Mouse (Mus musculus) midbrain, embryonic 16.5 days (tissue): ENCODE results near the gene Hbq1b. TPM values are rescaled to one million over a fixed set of nuclear protein-coding genes. Genes with fewer than 3 reads are reported as not detected.
"Not testable (repeated sequence)": the region's sequence is repeated elsewhere in the genome, so short reads cannot be mapped to it uniquely, and the experiment has no call there.

Experiments used
- ATAC-seq: fragments of 200-750 bp; cut with Nextera tagmentation; 2 replicates; pipeline ENCODE4 v1.8.0; 2017; ENCODE audit warnings: moderate TSS enrichment
- H3K27ac ChIP-seq: fragments of 300-500 bp; sonication (generic); 2 replicates; pipeline ENCODE4 v1.5.1; 2014; ENCODE audit warnings: mild to moderate bottlenecking, low read length, mixed read lengths
- H3K27me3 ChIP-seq: fragments of 300-500 bp; sonication (generic); 2 replicates; pipeline ENCODE4 v1.6.1; 2014; ENCODE audit warnings: low read depth, low read length, mixed read lengths; ENCODE audit not compliant: control insufficient read depth, insufficient read depth
- H3K36me3 ChIP-seq: fragments of 300-500 bp; sonication (generic); 2 replicates; pipeline ENCODE4 v1.6.1; 2014; ENCODE audit warnings: mild to moderate bottlenecking, low read length, moderate library complexity, mixed read lengths; ENCODE audit not compliant: control insufficient read depth, insufficient read depth
- H3K4me1 ChIP-seq: fragments of 300-500 bp; sonication (generic); 2 replicates; pipeline ENCODE4 v1.6.1; 2014; ENCODE audit warnings: mild to moderate bottlenecking, low read length, mixed read lengths; ENCODE audit not compliant: control insufficient read depth, insufficient read depth
- H3K4me2 ChIP-seq: fragments of 300-500 bp; sonication (generic); 2 replicates; pipeline ENCODE4 v1.6.1; 2014; ENCODE audit warnings: mild to moderate bottlenecking, low read length, mixed read lengths
- H3K4me3 ChIP-seq: fragments of 300-500 bp; sonication (generic); 2 replicates; pipeline ENCODE4 v1.5.1; 2014; ENCODE audit warnings: low read depth, mild to moderate bottlenecking, low read length, moderate library complexity, mixed read lengths
- H3K9ac ChIP-seq: fragments of 300-500 bp; sonication (generic); 2 replicates; pipeline ENCODE4 v1.6.1; 2014; ENCODE audit warnings: low read depth, low read length, mixed read lengths
- H3K9me3 ChIP-seq: fragments of 300-500 bp; sonication (generic); replicated peaks from 2 replicates; pipeline ENCODE4 v1.6.1; 2014; ENCODE audit warnings: mild to moderate bottlenecking, low read length, mixed read lengths; ENCODE audit not compliant: control insufficient read depth, poor library complexity, severe bottlenecking
- WGBS: fragments of 180-500 bp; shearing (Covaris S2); extraction: QIAGEN DNeasy Blood & Tissue Kit; methylation state at CpG from one replicate; pipeline ENCODE4 v1.1.7; 2014; 5-methylcytosine and 5-hydroxymethylcytosine counted together
- polyA plus RNA-seq: library from polyadenylated mRNA; unstranded; fragments of >200 nt; fragmentation: Nextera tagmentation; extraction: Ambion mirVana; gene quantifications from 2 replicates; pipeline ENCODE4 v1.2.1, GENCODE M21; 2015

The Hbq1b gene
- polyA plus RNA-seq, 1 experiment from 2014 or later = 1.5 TPM

GRCm38 (mm10) chr11:32277736-32278457 is 8.9 kb upstream of the Hbq1b start:
- Histone ChIP-seq H3K4me1 (no peaks in the 10 kb centered on the region), H3K27me3 (no peaks in the 10 kb centered on the region), H3K27ac (no peak overlapping the region), H3K36me3 (no peaks in the 10 kb centered on the region), H3K4me2 (no peak overlapping the region), H3K9ac (no peak overlapping the region), H3K4me3 (no peak overlapping the region), H3K9me3 (no peaks in the 10 kb centered on the region)
- no peak for ATAC-seq
- WGBS = 75% methylated on average over 21 of the region's 21 CpGs

GRCm38 (mm10) chr11:32278458-32278957 is 8.3 kb upstream of the Hbq1b start:
- no peak overlapping the region for H3K4me3 ChIP-seq
- H3K9ac ChIP-seq = no peak overlapping the region
- H3K9me3 ChIP-seq = no peaks in the 10 kb centered on the region
- no peak overlapping the region for H3K4me2 ChIP-seq
- no peak overlapping the region for H3K27ac ChIP-seq
- no peaks in the 10 kb centered on the region for H3K27me3 ChIP-seq
- H3K4me1 ChIP-seq = no peaks in the 10 kb centered on the region
- no peaks in the 10 kb centered on the region for H3K36me3 ChIP-seq
- WGBS = 85% methylated on average over 12 of the region's 12 CpGs
- ATAC-seq = no peak

- 79% methylated on average over 2 of the region's 2 CpGs for WGBS
- no peak for ATAC-seq
- no peaks in the 10 kb centered on the region for H3K4me1 ChIP-seq
Observed at GRCm38 (mm10) chr11:32280646-32281045, 6.1 kb upstream of the Hbq1b start.

GRCm38 (mm10) chr11:32281416-32282144 is 5.2 kb upstream of the Hbq1b start:
- no peak overlapping the region for H3K9ac ChIP-seq
- no peak overlapping the region for H3K4me3 ChIP-seq
- WGBS = 68% methylated on average over 1 of the region's 1 CpGs
- no peaks in the 10 kb centered on the region for H3K9me3 ChIP-seq
- H3K4me2 ChIP-seq = no peak overlapping the region
- H3K4me1 ChIP-seq = no peaks in the 10 kb centered on the region
- H3K27ac ChIP-seq = no peak overlapping the region
- no peaks in the 10 kb centered on the region for H3K36me3 ChIP-seq
- ATAC-seq = no peak
- no peaks in the 10 kb centered on the region for H3K27me3 ChIP-seq

More at GRCm38 (mm10) chr11:32280646-32281045, 6.1 kb upstream of the Hbq1b start:
- H3K9me3 ChIP-seq = no peaks in the 10 kb centered on the region
- H3K4me3 ChIP-seq = no peak overlapping the region
- no peaks in the 10 kb centered on the region for H3K27me3 ChIP-seq
- H3K36me3 ChIP-seq = no peaks in the 10 kb centered on the region
- H3K27ac ChIP-seq = no peak overlapping the region
- no peak overlapping the region for H3K4me2 ChIP-seq
- no peak overlapping the region for H3K9ac ChIP-seq

GRCm38 (mm10) chr11:32283091-32283777 is 3.5 kb upstream of the Hbq1b start, which contains the start of gene Hba-a1:
TSS of gene Hba-a1 (plus strand) at chr11:32283511.
- H3K27me3 ChIP-seq, H3K27ac ChIP-seq, H3K4me2 ChIP-seq, H3K4me3 ChIP-seq, H3K4me1 ChIP-seq, ATAC-seq, H3K9ac ChIP-seq, H3K36me3 ChIP-seq, H3K9me3 ChIP-seq: not testable (repeated sequence)
- 29% methylated on average over 1 of the region's 5 CpGs for WGBS

GRCm38 (mm10) chr11:32284582-32284981 is 2.2 kb upstream of the Hbq1b start:
- not testable (repeated sequence) for H3K4me2 ChIP-seq, H3K9me3 ChIP-seq, H3K4me1 ChIP-seq, H3K4me3 ChIP-seq, H3K27ac ChIP-seq, H3K9ac ChIP-seq, H3K27me3 ChIP-seq, ATAC-seq, H3K36me3 ChIP-seq
- 61% methylated on average over 2 of the region's 2 CpGs for WGBS

GRCm38 (mm10) chr11:32285031-32285775 is 1.6 kb upstream of the Hbq1b start:
- Histone ChIP-seq H3K9me3 (no peaks in the 10 kb centered on the region), H3K4me1 (no peaks in the 10 kb centered on the region), H3K9ac (no peak overlapping the region), H3K36me3 (no peaks in the 10 kb centered on the region), H3K27me3 (no peaks in the 10 kb centered on the region), H3K4me3 (no peak overlapping the region), H3K27ac (no peak overlapping the region), H3K4me2 (no peak overlapping the region)
- ATAC-seq = no peak
- 90% methylated on average over 7 of the region's 7 CpGs for WGBS

GRCm38 (mm10) chr11:32285887-32286286 is 878 bp upstream of the Hbq1b start:
- H3K36me3 ChIP-seq, H3K9me3 ChIP-seq, H3K4me1 ChIP-seq, H3K27me3 ChIP-seq, H3K9ac ChIP-seq, H3K27ac ChIP-seq, H3K4me2 ChIP-seq, H3K4me3 ChIP-seq, ATAC-seq: not testable (repeated sequence)
